Mouse (Mus musculus) midbrain, embryonic 13.5 days (tissue): ENCODE data around the gene Smc2. TPM values are rescaled to one million over a fixed set of nuclear protein-coding genes. Genes with fewer than 3 reads are reported as not detected.

Experiments used
- ATAC-seq: fragments of 200-750 bp; cut with Nextera tagmentation; 2 replicates; pipeline ENCODE4 v1.8.0; 2017; ENCODE audit warnings: mild to moderate bottlenecking, moderate TSS enrichment, moderate library complexity
- H3K27ac ChIP-seq: fragments of 300-500 bp; sonication (generic); 2 replicates; pipeline ENCODE4 v1.5.1; 2015; ENCODE audit warnings: inconsistent platforms, mild to moderate bottlenecking, moderate library complexity
- H3K27me3 ChIP-seq: fragments of 300-500 bp; sonication (generic); 2 replicates; pipeline ENCODE4 v1.6.1; 2015; ENCODE audit warnings: mild to moderate bottlenecking, inconsistent platforms
- H3K36me3 ChIP-seq: fragments of 300-500 bp; sonication (generic); 2 replicates; pipeline ENCODE4 v1.6.1; 2015; ENCODE audit warnings: mild to moderate bottlenecking, inconsistent platforms
- H3K4me1 ChIP-seq: fragments of 300-500 bp; sonication (generic); replicated peaks from 2 replicates; pipeline ENCODE4 v1.6.1; 2015; ENCODE audit warnings: inconsistent platforms
- H3K4me2 ChIP-seq: fragments of 300-500 bp; sonication (generic); replicated peaks from 2 replicates; pipeline ENCODE4 v1.6.1; 2015; ENCODE audit warnings: moderate library complexity, mild to moderate bottlenecking, inconsistent platforms
- H3K4me3 ChIP-seq: fragments of 300-500 bp; sonication (generic); replicated peaks from 2 replicates; pipeline ENCODE4 v1.5.1; 2015; ENCODE audit warnings: mild to moderate bottlenecking, inconsistent platforms
- H3K9ac ChIP-seq: fragments of 300-500 bp; sonication (generic); replicated peaks from 2 replicates; pipeline ENCODE4 v1.6.1; 2015; ENCODE audit warnings: mild to moderate bottlenecking, inconsistent platforms
- H3K9me3 ChIP-seq: fragments of 300-500 bp; sonication (generic); 2 replicates; pipeline ENCODE4 v1.6.1; 2016; ENCODE audit warnings: mild to moderate bottlenecking, inconsistent platforms
- WGBS: fragments of 180-500 bp; shearing (Covaris S2); methylation state at CpG from one replicate; pipeline ENCODE4 v1.1.7; 2015; 5-methylcytosine and 5-hydroxymethylcytosine counted together
- polyA plus RNA-seq: library from polyadenylated mRNA; unstranded; fragments of >200 nt; fragmentation: Nextera tagmentation; extraction: Ambion mirVana; gene quantifications from 2 replicates; pipeline ENCODE4 v1.2.1, GENCODE M21; 2015

Smc2 gene
- polyA plus RNA-seq, 1 experiment from 2014 or later = 103 TPM

GRCm38 (mm10) chr4:52519301-52519700, 80.3 kb downstream of the Smc2 start:
- Histone ChIP-seq H3K9me3 (no peaks in the 10 kb centered on the region), H3K4me3 (no peak overlapping the region), H3K36me3 (no peaks in the 10 kb centered on the region), H3K27ac (no peak overlapping the region), H3K9ac (no peak overlapping the region), H3K4me2 (no peak overlapping the region), H3K4me1 (peaks cover 6% of the 10 kb centered on the region; the same call in 1 of the 2 replicates), H3K27me3 (no peaks in the 10 kb centered on the region)
- 95% methylated on average over 5 of the region's 5 CpGs for WGBS
- no peak for ATAC-seq

GRCm38 (mm10) chr4:52526464-52526863, 87.4 kb downstream of the Smc2 start:
- Histone ChIP-seq H3K4me2 (no peak overlapping the region), H3K27ac (no peak overlapping the region), H3K9ac (no peak overlapping the region), H3K4me3 (no peak overlapping the region), H3K4me1 (no peaks in the 10 kb centered on the region), H3K9me3 (no peaks in the 10 kb centered on the region), H3K36me3 (no peaks in the 10 kb centered on the region), H3K27me3 (no peaks in the 10 kb centered on the region)
- no peak for ATAC-seq
- 77% methylated on average over 5 of the region's 5 CpGs for WGBS

GRCm38 (mm10) chr4:52530636-52531035, 91.6 kb downstream of the Smc2 start:
- H3K4me3 ChIP-seq = no peak overlapping the region
- no peaks in the 10 kb centered on the region for H3K27me3 ChIP-seq
- ATAC-seq = no peak
- H3K4me1 ChIP-seq = no peaks in the 10 kb centered on the region
- H3K9me3 ChIP-seq = no peaks in the 10 kb centered on the region
- H3K9ac ChIP-seq = no peak overlapping the region
- 69% methylated on average over 2 of the region's 2 CpGs for whole genome bisulfite sequencing
- no peak overlapping the region for H3K27ac ChIP-seq
- H3K36me3 ChIP-seq = no peaks in the 10 kb centered on the region
- no peak overlapping the region for H3K4me2 ChIP-seq

Other genes with a start within 250 kb of the Smc2 start
- gene Vma21-ps, start 58.0 kb downstream of the Smc2 start, polyA plus RNA-seq = 1.9 and 2.0 TPM in 2 replicates
- not detected in 2 replicates for gene Toporsl, start 157.0 kb downstream of the Smc2 start, polyA plus RNA-seq